ENCODE assay signal across 8 mouse cellular contexts in the genomic region with DNA sequence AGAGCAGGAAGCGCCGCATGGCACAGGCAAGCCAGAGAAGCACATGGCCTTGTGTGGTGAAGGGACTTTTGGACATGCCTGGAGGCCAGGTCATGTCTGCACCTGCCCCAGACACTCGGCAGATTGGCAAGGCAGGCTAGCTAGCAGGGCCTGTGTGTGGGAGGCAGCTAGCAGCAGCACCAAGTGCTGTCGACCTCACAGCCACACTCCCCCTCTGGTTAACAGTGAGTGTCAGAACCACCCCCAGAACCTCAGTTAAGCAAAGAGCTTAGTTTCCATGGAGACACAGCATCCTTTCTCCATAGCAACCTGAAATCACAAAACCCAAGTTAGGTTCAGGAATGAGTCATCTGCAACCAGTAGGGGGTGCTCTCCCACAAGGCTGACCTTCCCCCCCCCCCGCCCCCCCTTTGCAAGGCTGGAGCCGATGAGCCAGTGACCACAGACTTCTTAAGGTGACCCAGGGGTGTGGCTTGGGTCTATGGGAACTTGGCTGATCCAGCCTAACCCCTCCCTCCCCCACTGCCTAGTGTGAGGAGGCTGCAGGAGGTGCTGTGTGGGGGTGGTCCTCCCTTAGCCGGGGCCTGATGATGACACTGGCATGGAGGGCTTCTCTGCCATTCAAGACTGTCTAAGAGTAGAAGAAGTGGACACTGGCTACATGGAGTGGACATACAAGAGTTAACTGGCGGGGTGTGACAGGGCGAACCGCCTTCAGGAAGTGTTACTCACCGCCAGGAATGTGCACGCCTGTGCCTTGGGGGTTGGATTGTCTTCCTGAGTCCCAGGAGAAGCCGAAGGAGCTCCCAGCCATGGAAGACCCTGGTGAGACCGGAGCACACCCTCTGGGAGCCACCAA. TPM values are rescaled to one million over a fixed set of nuclear protein-coding genes. Genes with fewer than 3 reads are reported as not detected.
A peak's percentile ranks its signal among the peaks of the same experiment; 100 is the strongest.
DNase-seq lines count a peak whose midpoint lies in the region; ATAC-seq and TF ChIP-seq lines count a peak whose summit lies in the region.

Gene Rin1 (plus strand): TSS at position 435 of the 859 bp plus-strand sequence.

- TF ChIP-seq CTCF in lung, adult 2 months (IDR thresholded peaks at IDR 0.05; ENCODE audit: insufficient read depth, low read length), result 0 out of 2 replicates have a peak, but pooled peaks have one; percentile 6

- peaks cover 5 to 28% of the 10 kb centered on the region in 2 experiments; a peak in 3 of 4 replicates for H3K4me1 ChIP-seq in ES-E14 (ENCODE audit: control insufficient read depth in 2 of 2, insufficient read depth in 2 of 2, low read length in 2 of 2, poor library complexity in 1 of 2)
- peaks cover 13% of the 10 kb centered on the region for H3K4me1 ChIP-seq in embryonic facial prominence, embryonic 14.5 days (ENCODE audit: control insufficient read depth, insufficient read depth, low read length)
- H3K4me1 ChIP-seq in lung, adult 2 months (ENCODE audit: control insufficient read depth, insufficient read depth, low read length), result peaks cover 3% of the 10 kb centered on the region; the same call in 1 of the 2 replicates

- 15% methylated on average over 14 of the region's 14 CpGs for WGBS in embryonic facial prominence, embryonic 14.5 days
- WGBS in lung, adult 2 months, result 19% methylated on average over 14 of the region's 14 CpGs

- in situ Hi-C loops in ES-E14 (cut with MboI; ENCODE audit: low sequenced_read_pairs in 2 of 2, unreplicated experiment in 2 of 2), result no loop called here

- TF ChIP-seq POLR2A in lung, adult 2 months (IDR thresholded peaks at IDR 0.05; ENCODE audit: borderline replicate concordance, extremely low read depth, low read depth, low read length), result 0 out of 2 replicates have a peak, but pooled peaks have one; percentile 34

- peak within 1 kb of the TSS; percentile 50 for H3K9ac ChIP-seq in ES-E14 (ENCODE audit: insufficient read depth, low read depth, low read length, poor library complexity, severe bottlenecking)
- H3K9ac ChIP-seq in embryonic facial prominence, embryonic 14.5 days (ENCODE audit: low read depth, low read length), result peak within 1 kb of the TSS; percentile 2; the same call in 1 of the 2 replicates

- peaks cover 22% of the 10 kb centered on the region; the same call in 1 of the 2 replicates for H3K36me3 ChIP-seq in ES-E14 (ENCODE audit: control insufficient read depth, insufficient read depth, low read length, poor library complexity, severe bottlenecking)
- peaks cover 31% of the 10 kb centered on the region for H3K36me3 ChIP-seq in embryonic facial prominence, embryonic 14.5 days (ENCODE audit: control insufficient read depth, insufficient read depth, low read length)

- H3K4me3 ChIP-seq in ES-E14 (ENCODE audit: insufficient read depth in 1 of 2, low read depth in 1 of 2, low read length in 2 of 2, poor library complexity in 1 of 2, severe bottlenecking in 1 of 2), result peak within 1 kb of the TSS; percentile 3 to 58
- peak within 1 kb of the TSS; percentile 17; the same call in 1 of the 2 replicates for H3K4me3 ChIP-seq in embryonic facial prominence, embryonic 14.5 days (ENCODE audit: low read depth, low read length)
- H3K4me3 ChIP-seq in lung, adult 2 months (replicated peaks; ENCODE audit: extremely low read depth, low read depth, low read length), result peak within 1 kb of the TSS; percentile 50

- H3K4me2 ChIP-seq in embryonic facial prominence, embryonic 14.5 days (ENCODE audit: low read depth, low read length), result peak within 1 kb of the TSS; percentile 40

- DNase-seq in 3134 (ENCODE audit: extremely low read depth, insufficient read length, low spot score), result peak; percentile 98
- peak; percentile 71 for DNase-seq in ES-E14 (ENCODE audit: low read depth, low spot score)
- peak; percentile 75 for DNase-seq in embryonic facial prominence, embryonic 14.5 days (ENCODE audit: low spot score)
- DNase-seq in heart, postnatal 25 days (ENCODE audit: low spot score), result peak; percentile 58
- peak; percentile 79 to 92 for DNase-seq in layer of hippocampus, adult 18-20 months (ENCODE audit: low spot score in 2 of 2)
- DNase-seq in lung, adult 2 months, result peak; percentile 62
- DNase-seq in right cerebral cortex, postnatal 10 days (ENCODE audit: low spot score in 2 of 2), result peak; percentile 73 to 89
- no peak for DNase-seq in c-Kit-positive CD71-positive TER-119-positive erythroid progenitor cells, embryonic 14.5 days (ENCODE audit: low spot score)

- peak; percentile 23 for ATAC-seq in embryonic facial prominence, embryonic 14.5 days (ENCODE audit: low read depth)

- intact Hi-C loops in heart, postnatal 25 days (cut with DNase I), result no loop called here

- H3K9me3 ChIP-seq in ES-E14 (ENCODE audit: control insufficient read depth, insufficient read depth, low read depth, low read length), result no peaks in the 10 kb centered on the region
- H3K9me3 ChIP-seq in embryonic facial prominence, embryonic 14.5 days (ENCODE audit: control insufficient read depth, low read length), result no peaks in the 10 kb centered on the region

- peaks cover 33% of the 10 kb centered on the region for H3K27me3 ChIP-seq in embryonic facial prominence, embryonic 14.5 days (replicated peaks; ENCODE audit: control insufficient read depth, insufficient read depth, low read length)

- peak within 1 kb of the TSS; percentile 13; the same call in 1 of the 2 replicates for H3K27ac ChIP-seq in ES-E14 (ENCODE audit: insufficient read depth, low read depth, low read length, poor library complexity, severe bottlenecking)
- no peak within 1 kb of the TSS for H3K27ac ChIP-seq in embryonic facial prominence, embryonic 14.5 days (replicated peaks; ENCODE audit: low read depth, low read length)

TF ChIP-seq in ES-E14, 5 proteins besides CTCF, POLR2A, EP300 and RAD21:
- TF ChIP-seq ZC3H11A (IDR thresholded peaks at IDR 0.05; ENCODE audit: borderline replicate concordance, low read depth, low read length), result no peak
- no peak for TF ChIP-seq CHD2 (IDR thresholded peaks at IDR 0.05; ENCODE audit: low read depth, low read length)
- TF ChIP-seq ZNF384 (IDR thresholded peaks at IDR 0.05; ENCODE audit: low read depth, low read length), result no peak
- no peak for TF ChIP-seq HCFC1 (IDR thresholded peaks at IDR 0.05; ENCODE audit: borderline replicate concordance, insufficient read depth, low read length)
- no peak for TF ChIP-seq MAFK (IDR thresholded peaks at IDR 0.05; ENCODE audit: insufficient read depth, low read depth, low read length)

RNA-seq across cellular contexts. Expression of gene Rin1, which starts in this region (rescaled TPM):
- total RNA-seq in ES-E14 (2012; rRNA removed), result 9.0 and 16.5 TPM in 2 replicates
- polyA plus RNA-seq in embryonic facial prominence, embryonic 14.5 days (2014; fragmentation: Nextera tagmentation; extraction: Ambion mirVana), result 2.3 and 3.0 TPM in 2 replicates
- total RNA-seq in heart, postnatal 25 days (2021), result 1 to 10 TPM; 1.6 to 3.4 TPM
- total RNA-seq in layer of hippocampus, adult 18-20 months (2021), result 100 to 1,000 TPM; 106 to 107 TPM
- polyA plus RNA-seq in lung, adult 2 months (2012; rRNA removed), result 10.2 and 10.4 TPM in 2 replicates
